Mouse (Mus musculus): ENCODE measurements at regions not wholly inside any gene's neighbourhood (a gene's known extent, or its start where the extent isn't known, plus 50 kb on each side); places are given as distances from the start of the nearest gene placed in this dataset.
"Not testable (repeated sequence)": the region's sequence is repeated elsewhere in the genome, so short reads cannot be mapped to it uniquely, and the experiment has no call there.

GRCm38 (mm10) chr13:72266174-72266768 lies 302.7 kb upstream of the Irx1 start:
- no peak for DNase-seq (ENCODE audit: extremely low spot score in 1 of 2, low spot score in 1 of 2)

DNA sequence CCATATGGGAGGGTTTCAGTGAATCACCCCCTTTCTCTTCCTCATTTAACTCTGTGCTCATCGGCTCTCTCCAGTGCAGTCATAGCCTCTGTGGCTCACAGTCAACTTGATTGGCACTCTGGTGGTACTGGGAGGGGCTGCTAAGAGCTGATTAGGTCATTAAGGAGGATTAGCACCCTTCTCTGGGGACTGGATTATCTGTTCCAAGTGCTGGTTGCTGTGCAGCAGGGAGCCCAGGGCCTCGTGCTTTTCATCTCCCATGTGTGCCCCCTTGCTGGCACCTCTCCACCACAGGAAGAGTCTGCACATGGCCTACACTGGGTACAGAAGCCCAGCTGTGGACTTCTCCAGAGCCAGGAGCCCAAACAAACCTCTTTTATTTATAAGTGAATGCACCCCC lies 316.8 kb upstream of the Irx1 start:
- no peak for DNase-seq (ENCODE audit: extremely low spot score in 1 of 2, low spot score in 1 of 2)

DNA sequence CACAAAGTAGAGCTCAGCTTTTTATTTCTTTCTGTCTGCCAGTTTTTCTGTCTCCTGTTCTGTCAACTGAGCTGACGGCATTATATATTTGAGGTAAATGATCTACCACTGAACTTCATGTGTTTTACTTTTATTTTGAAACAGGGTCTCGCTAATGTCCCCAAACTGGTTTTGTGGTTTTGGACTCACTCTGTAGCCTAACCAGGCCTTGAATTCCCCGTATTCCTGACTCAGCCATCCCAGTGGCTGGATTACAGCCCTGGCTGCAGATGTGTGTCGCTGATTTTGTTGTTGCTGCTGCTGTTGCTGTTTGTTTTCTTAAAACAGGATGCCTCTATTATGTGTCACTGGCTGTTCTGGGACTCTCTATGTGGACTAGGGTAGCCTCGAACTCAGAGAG lies 317.3 kb upstream of the Irx1 start:
- DNase-seq (ENCODE audit: extremely low spot score in 1 of 2, low spot score in 1 of 2), result no peak

DNA sequence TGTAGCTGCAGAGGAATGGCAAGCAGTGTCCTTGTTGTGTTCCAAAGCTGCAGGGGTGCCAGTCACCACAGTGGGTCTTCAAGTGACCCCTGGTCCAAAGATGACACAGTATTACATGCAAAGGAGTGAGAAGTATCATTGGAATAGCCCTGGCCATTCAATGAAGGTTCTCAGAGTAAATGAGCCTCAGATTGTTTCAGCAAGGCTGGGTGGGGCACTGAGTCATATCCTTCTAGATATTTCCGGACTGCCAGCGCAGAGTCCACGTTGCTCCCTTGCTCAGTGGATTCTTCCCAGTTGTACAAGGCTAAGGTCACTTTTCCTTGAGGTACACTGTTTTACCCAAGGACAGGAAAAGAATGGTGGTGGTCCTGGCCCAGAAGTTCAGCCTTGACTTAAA lies 319.2 kb upstream of the Irx1 start:
- no peak for DNase-seq (ENCODE audit: extremely low spot score in 1 of 2, low spot score in 1 of 2)

DNA sequence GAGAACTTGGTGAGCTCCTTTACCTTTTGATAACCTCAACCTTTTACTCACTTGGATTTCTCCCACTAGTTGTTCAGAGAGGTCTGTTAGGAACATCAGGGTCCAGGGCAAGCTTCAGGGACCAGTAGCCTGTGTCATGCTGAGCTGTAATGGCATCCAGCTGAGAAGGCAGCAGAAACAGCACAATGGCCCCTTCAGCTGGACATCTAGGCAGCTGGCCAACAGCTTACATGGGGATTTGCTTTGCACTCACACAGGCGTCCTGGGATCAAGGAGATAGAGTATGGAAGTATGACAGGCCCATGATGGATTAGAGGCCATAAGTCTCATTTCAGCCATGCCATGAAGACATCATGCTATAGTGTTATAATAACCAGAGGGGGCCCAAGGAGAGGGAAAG lies 320.2 kb upstream of the Irx1 start:
- DNase-seq (ENCODE audit: extremely low spot score in 1 of 2, low spot score in 1 of 2), result no peak

GRCm38 (mm10) chr13:72286301-72286700 lies 322.8 kb upstream of the Irx1 start:
- no peak for DNase-seq (ENCODE audit: extremely low spot score in 1 of 2, low spot score in 1 of 2)

GRCm38 (mm10) chr13:72288381-72289092 lies 325.0 kb upstream of the Irx1 start:
- DNase-seq (ENCODE audit: extremely low spot score in 1 of 2, low spot score in 1 of 2), result no peak

DNA sequence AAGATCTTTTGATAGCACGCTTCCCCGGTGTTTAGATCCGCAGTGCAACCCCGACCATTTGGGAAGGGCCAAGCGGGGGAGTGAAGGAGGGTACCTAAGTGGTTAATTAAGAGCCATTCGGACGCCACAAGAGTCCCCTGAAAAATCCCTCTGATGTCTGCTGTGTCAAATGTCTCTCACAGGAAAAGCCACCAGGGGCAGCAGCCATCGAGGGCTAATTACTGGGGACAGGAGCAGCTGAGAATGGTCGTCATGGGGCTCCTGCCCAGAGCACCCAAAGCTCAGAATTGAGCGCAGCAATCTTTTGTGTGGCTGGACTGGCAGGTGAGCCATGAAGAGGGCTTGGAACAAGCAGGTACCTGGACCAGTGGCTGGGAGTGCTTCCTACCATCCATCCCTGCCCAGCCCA lies 325.6 kb upstream of the Irx1 start:
- DNase-seq (ENCODE audit: extremely low spot score in 1 of 2, low spot score in 1 of 2), result no peak

DNA sequence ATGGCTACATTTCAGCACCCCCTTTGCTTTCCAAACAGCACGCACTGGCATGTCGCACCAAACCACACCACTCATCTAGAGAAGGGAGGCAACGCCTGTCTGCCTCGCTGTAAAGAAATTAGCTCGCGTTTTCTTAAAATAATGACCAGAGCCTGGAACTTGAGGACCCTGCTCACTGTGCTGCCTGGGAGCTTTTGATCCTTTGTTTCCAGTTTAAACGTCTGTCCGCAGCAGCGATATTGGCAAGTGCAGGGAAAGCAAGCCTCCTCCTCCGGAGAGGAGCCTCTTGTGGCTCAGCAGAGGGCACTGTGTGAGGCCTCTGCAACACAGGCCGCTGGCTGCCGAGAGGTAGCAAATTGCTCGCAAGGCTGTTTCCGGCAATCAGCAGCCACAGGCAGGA lies 328.8 kb upstream of the Irx1 start:
- DNase-seq (ENCODE audit: extremely low spot score in 1 of 2, low spot score in 1 of 2), result no peak

GRCm38 (mm10) chr13:72293059-72293694 lies 329.7 kb upstream of the Irx1 start:
- DNase-seq (ENCODE audit: extremely low spot score in 1 of 2, low spot score in 1 of 2), result no peak

DNA sequence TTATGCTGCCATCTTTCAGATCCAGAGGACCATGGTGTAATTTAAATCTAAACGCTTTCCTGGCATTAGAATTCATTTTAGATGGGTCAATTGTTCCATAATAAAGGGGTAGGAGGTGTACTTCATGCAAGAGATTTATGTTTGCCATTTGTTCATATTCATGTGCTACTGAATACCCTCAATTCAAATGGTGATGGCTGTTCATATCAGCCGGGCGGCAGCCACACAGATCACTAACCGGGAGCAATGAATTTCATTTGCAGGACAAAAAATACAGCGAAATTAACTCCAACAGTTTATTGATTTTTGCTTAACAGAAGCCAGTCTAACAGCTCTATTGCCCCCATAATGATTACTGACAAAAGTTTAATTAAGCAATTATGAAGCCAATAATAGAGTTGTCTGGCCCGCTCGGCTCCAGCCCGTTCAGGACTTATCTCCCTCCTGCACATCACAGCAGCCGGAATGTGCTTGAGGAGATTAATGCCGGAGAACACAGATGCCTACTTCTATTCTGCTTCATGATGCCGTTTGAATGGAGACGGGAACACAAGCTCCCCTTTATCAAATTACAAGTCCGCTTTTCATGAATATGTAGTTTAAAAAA lies 330.3 kb upstream of the Irx2 start:
- no peak for DNase-seq (ENCODE audit: extremely low spot score in 1 of 2, low spot score in 1 of 2)

- DNase-seq (ENCODE audit: extremely low spot score in 1 of 2, low spot score in 1 of 2), result no peak
Measured at GRCm38 (mm10) chr13:72299660-72300059, 329.0 kb upstream of the Irx2 start.

DNA sequence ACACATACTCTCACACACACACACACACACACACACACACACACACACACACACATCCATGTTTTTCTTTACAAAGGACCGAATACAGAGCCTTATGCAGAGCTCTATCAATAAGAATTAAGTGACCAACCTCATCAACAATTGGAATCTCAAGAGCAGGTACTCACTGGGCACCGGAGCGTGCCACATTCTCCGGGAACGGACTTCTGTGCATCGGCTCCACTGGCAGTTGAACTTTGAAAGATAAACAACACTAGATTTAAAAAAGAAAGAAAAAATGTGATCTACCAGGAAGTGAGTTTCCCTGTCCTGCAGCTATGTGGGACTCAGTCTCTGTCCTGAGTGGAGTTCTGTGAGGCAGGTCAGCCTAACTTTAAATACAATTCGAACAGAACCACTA lies 327.5 kb upstream of the Irx2 start:
- DNase-seq (ENCODE audit: extremely low spot score in 1 of 2, low spot score in 1 of 2), result no peak

DNA sequence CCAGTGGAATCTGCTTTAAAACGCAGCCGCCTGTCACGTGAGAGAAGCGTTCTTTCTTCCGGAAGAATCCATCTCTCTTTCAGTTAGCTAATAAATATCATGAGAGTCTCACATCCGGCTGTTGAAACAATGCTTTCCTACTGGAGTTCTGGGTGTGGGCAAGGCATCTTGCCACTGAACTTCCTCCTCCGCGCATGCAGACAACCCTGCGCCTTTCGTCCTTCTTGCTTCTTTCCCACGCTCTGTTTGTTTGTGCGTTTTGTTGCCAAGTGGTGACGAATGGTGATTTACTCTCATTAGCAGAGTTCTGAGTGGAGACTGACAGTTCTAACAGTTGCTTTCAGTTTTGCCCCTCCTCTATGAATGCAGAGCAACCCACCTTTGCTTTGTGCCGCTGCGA lies 326.8 kb upstream of the Irx2 start:
- DNase-seq (ENCODE audit: extremely low spot score in 1 of 2, low spot score in 1 of 2), result no peak

GRCm38 (mm10) chr13:72302436-72303125 lies 326.0 kb upstream of the Irx2 start:
- no peak for DNase-seq (ENCODE audit: extremely low spot score in 1 of 2, low spot score in 1 of 2)

- no peak for DNase-seq (ENCODE audit: extremely low spot score in 1 of 2, low spot score in 1 of 2)
Measured at GRCm38 (mm10) chr13:72303126-72303760, 325.4 kb upstream of the Irx2 start.

- DNase-seq (ENCODE audit: extremely low spot score in 1 of 2, low spot score in 1 of 2), result no peak
Measured at GRCm38 (mm10) chr13:72324041-72324690, 304.5 kb upstream of the Irx2 start.

DNA sequence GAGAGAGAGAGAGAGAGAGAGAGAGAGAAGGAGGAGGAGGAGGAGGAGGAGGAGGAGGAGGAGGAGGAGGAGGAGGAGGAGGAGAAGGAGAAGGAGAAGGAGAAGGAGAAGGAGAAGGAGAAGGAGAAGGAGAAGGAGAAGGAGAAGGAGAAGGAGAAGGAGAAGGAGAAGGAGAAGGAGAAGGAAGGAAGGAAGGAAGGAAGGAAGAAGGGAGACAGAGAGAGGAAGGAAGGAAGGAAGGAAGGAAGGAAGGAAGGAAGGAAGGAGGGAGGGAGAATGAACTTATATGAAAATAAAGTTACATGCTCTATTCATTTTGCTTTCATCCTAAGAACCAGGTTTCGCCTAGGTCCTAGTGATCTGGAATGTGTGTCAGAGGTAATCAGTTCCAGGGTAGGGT lies 302.4 kb upstream of the Irx2 start:
- DNase-seq (ENCODE audit: extremely low spot score in 1 of 2, low spot score in 1 of 2), result not testable (repeated sequence)

DNA sequence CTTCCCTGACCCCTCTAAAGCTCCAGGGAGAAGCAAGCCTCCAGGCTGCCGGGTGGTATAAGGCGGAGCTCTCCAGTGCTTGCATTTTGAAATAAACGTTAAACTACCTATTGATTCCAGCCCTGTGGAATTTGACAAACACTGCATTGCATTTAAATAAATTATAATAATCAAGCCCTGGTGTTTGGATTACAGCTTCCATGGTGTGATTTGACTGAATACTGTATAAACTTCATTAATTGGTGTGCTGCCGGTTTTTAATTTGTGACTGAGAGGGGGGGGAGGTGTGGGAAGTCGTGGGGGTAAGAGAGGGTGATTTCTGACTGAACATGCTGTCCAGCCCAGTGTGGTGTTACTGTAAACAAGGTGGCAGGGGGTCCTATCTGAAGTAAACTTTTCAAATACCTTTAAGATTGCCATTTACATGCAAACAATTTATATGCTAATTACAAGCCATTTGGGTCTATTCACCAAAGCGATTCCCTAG lies 282.9 kb upstream of the Irx2 start:
- no peak for DNase-seq (ENCODE audit: extremely low spot score in 1 of 2, low spot score in 1 of 2)

Data from layer of hippocampus, postnatal 25 days (tissue).